Mouse (Mus musculus) mesoderm, embryonic 11.5 days (tissue): ENCODE measurements at regions not wholly inside any gene's neighbourhood (a gene's known extent, or its start where the extent isn't known, plus 50 kb on each side); places are given as distances from the start of the nearest gene placed in this dataset.

Experiments used
- DNase-seq: peaks from one replicate; pipeline ENCODE4 v3.0.0-alpha.2; 2012; ENCODE audit warnings: low read depth, low spot score

- DNase-seq: peak; percentile 73
Measured at GRCm38 (mm10) chr5:111944273-111944971, 210.7 kb downstream of the Gm26897 start.

- DNase-seq: no peak
Measured at GRCm38 (mm10) chr5:111944972-111945285, 211.2 kb downstream of the Gm26897 start.

- DNase-seq: no peak
Measured at GRCm38 (mm10) chr5:111946281-111946680, 212.6 kb downstream of the Gm26897 start.

GRCm38 (mm10) chr5:111957698-111958097, 224.0 kb downstream of the Gm26897 start:
- peak; percentile 23 for DNase-seq

- DNase-seq: peak; percentile 71
Measured at GRCm38 (mm10) chr5:111958226-111958625, 224.5 kb downstream of the Gm26897 start.

GRCm38 (mm10) chr5:111965311-111965710, 231.6 kb downstream of the Gm26897 start:
- no peak for DNase-seq

- no peak for DNase-seq
Measured at GRCm38 (mm10) chr5:111968121-111968520, 234.4 kb downstream of the Gm26897 start.

- DNase-seq: no peak
Measured at GRCm38 (mm10) chr5:111968701-111969100, 235.0 kb downstream of the Gm26897 start.

- no peak for DNase-seq
Measured at GRCm38 (mm10) chr5:111971193-111971592, 237.5 kb downstream of the Gm26897 start.

- DNase-seq: no peak
Measured at GRCm38 (mm10) chr5:111971952-111972351, 238.2 kb downstream of the Gm26897 start.

GRCm38 (mm10) chr5:111975686-111976085, 242.0 kb downstream of the Gm26897 start:
- no peak for DNase-seq

- DNase-seq: no peak
Measured at GRCm38 (mm10) chr5:111979601-111980000, 245.9 kb downstream of the Gm26897 start.

- no peak for DNase-seq
Measured at GRCm38 (mm10) chr5:111982106-111982505, 248.4 kb downstream of the Gm26897 start.

GRCm38 (mm10) chr5:111985997-111986396, 252.3 kb downstream of the Gm26897 start:
- DNase-seq: no peak

- peak; percentile 65 for DNase-seq
Measured at GRCm38 (mm10) chr5:111987036-111987435, 253.3 kb downstream of the Gm26897 start.

GRCm38 (mm10) chr5:111991805-111992204, 258.1 kb downstream of the Gm26897 start:
- no peak for DNase-seq

- DNase-seq: no peak
Measured at GRCm38 (mm10) chr5:111993221-111993620, 259.1 kb downstream of the Cryba4 start.

GRCm38 (mm10) chr5:111993930-111994329, 258.4 kb downstream of the Cryba4 start:
- DNase-seq: no peak

- DNase-seq: no peak
Measured at GRCm38 (mm10) chr5:111996806-111997205, 255.5 kb downstream of the Cryba4 start.

- peak; percentile 67 for DNase-seq
Measured at GRCm38 (mm10) chr5:112001742-112002701, 250.3 kb downstream of the Cryba4 start.

GRCm38 (mm10) chr5:112002856-112003660, 249.3 kb downstream of the Cryba4 start:
- no peak for DNase-seq

- DNase-seq: no peak
Measured at GRCm38 (mm10) chr5:112004041-112004440, 248.3 kb downstream of the Cryba4 start.
